In genomic region chr4:125932036-125932756, GRCm38 (mm10) we compare ENCODE assay signal across 16 mouse cellular contexts.
DNase-seq lines count a peak whose midpoint lies in the region; ATAC-seq and TF ChIP-seq lines count a peak whose summit lies in the region.
"Had no signal": no experiment of that assay in that cellular context is flagged by ENCODE, and none has a peak within 500 bp of the region (broad histone marks: within the 10 kb centered on the region; RNA-seq: fewer than 3 reads in every experiment).

No protein-coding gene starts in this region.

- no peak overlapping the region for H3K4me3 ChIP-seq in hindbrain, embryonic 12.5 days
- no peak overlapping the region for H3K4me3 ChIP-seq in neural tube, embryonic 12.5 days
- H3K4me3 ChIP-seq in lung, adult 2 months (replicated peaks; ENCODE audit: extremely low read depth, low read depth, low read length): no peak overlapping the region
- H3K4me3 ChIP-seq: limb, embryonic 15.5 days had no signal

- H3K4me2 ChIP-seq in hindbrain, embryonic 12.5 days (replicated peaks): 0 out of 2 replicates have a peak overlapping the region, but pooled peaks have one; percentile 6
- peak overlapping the region; percentile 33 for H3K4me2 ChIP-seq in neural tube, embryonic 12.5 days (replicated peaks)
- H3K4me2 ChIP-seq: limb, embryonic 15.5 days had no signal

- no peaks in the 10 kb centered on the region for H3K36me3 ChIP-seq in hindbrain, embryonic 12.5 days
- H3K36me3 ChIP-seq in neural tube, embryonic 12.5 days: no peaks in the 10 kb centered on the region
- H3K36me3 ChIP-seq: limb, embryonic 15.5 days had no signal

- no peak for TF ChIP-seq POLR2A in brain, embryonic 14.5 days (IDR thresholded peaks at IDR 0.05; ENCODE audit: borderline replicate concordance, extremely low read depth, insufficient read depth, insufficient read length, poor library complexity, severe bottlenecking)
- TF ChIP-seq POLR2A in lung, adult 2 months (IDR thresholded peaks at IDR 0.05; ENCODE audit: borderline replicate concordance, extremely low read depth, low read depth, low read length): no peak

- peaks cover 53% of the 10 kb centered on the region for H3K4me1 ChIP-seq in hindbrain, embryonic 12.5 days
- peaks cover 48% of the 10 kb centered on the region for H3K4me1 ChIP-seq in neural tube, embryonic 12.5 days
- no peaks in the 10 kb centered on the region for H3K4me1 ChIP-seq in lung, adult 2 months (ENCODE audit: control insufficient read depth, insufficient read depth, low read length)

- peak overlapping the region; percentile 89 for H3K27ac ChIP-seq in hindbrain, embryonic 12.5 days
- H3K27ac ChIP-seq in neural tube, embryonic 12.5 days: peak overlapping the region; percentile 22; the same call in 1 of the 2 replicates
- H3K27ac ChIP-seq: limb, embryonic 15.5 days; stomach, postnatal 0 days had no signal

- 32% methylated on average over 22 of the region's 22 CpGs for WGBS in hindbrain, embryonic 12.5 days
- 57% methylated on average over 22 of the region's 22 CpGs for WGBS in neural tube, embryonic 12.5 days
- WGBS in lung, adult 2 months: 71% methylated on average over 22 of the region's 22 CpGs

- no peaks in the 10 kb centered on the region for H3K9me3 ChIP-seq in hindbrain, embryonic 12.5 days (replicated peaks)
- no peaks in the 10 kb centered on the region for H3K9me3 ChIP-seq in neural tube, embryonic 12.5 days
- H3K9me3 ChIP-seq: limb, embryonic 15.5 days had no signal

- H3K27me3 ChIP-seq in hindbrain, embryonic 12.5 days: 0 out of 2 replicates have a peak, but pooled peaks cover 7% of the 10 kb centered on the region
- no peaks in the 10 kb centered on the region for H3K27me3 ChIP-seq in neural tube, embryonic 12.5 days (replicated peaks)

- TF ChIP-seq CTCF in brain, embryonic 14.5 days (IDR thresholded peaks at IDR 0.05; ENCODE audit: borderline replicate concordance, extremely low read depth, insufficient read depth, insufficient read length): no peak
- no peak for TF ChIP-seq CTCF in lung, adult 2 months (IDR thresholded peaks at IDR 0.05; ENCODE audit: insufficient read depth, low read length)

- peak; percentile 51 for ATAC-seq in hindbrain, embryonic 12.5 days (ENCODE audit: low FRiP score)
- ATAC-seq in neural tube, embryonic 12.5 days (ENCODE audit: low FRiP score, low read depth): peak; percentile 35; the same call in 1 of the 2 replicates
- ATAC-seq: intestine, postnatal 0 days; lung, postnatal 0 days; Patski had no signal

- no peak overlapping the region for H3K9ac ChIP-seq in hindbrain, embryonic 12.5 days
- H3K9ac ChIP-seq in neural tube, embryonic 12.5 days: no peak overlapping the region
- H3K9ac ChIP-seq: limb, embryonic 15.5 days had no signal

- peak; percentile 20 for DNase-seq in embryo, embryonic 10.5 days (ENCODE audit: low spot score)
- DNase-seq in embryo, embryonic 11 days: no peak
- DNase-seq in brain, embryonic 14.5 days (ENCODE audit: low read depth): peak; percentile 89
- no peak for DNase-seq in thymus, postnatal 4 days
- DNase-seq in testis, postnatal 14 days (ENCODE audit: low spot score): no peak
- no peak for DNase-seq in lung, adult 2 months
- DNase-seq: adrenal gland, postnatal 25 days; cerebellum, adult 8-10 months; right cerebral cortex, postnatal 4 days had no signal

Comparison
In these comparisons a context has a peak if more than half of its experiments do, and no peak if none do; other contexts are left out.
1. DNase-seq: peak in embryo, embryonic 10.5 days (single experiment) and brain, embryonic 14.5 days (single experiment); none in embryo, embryonic 11 days (single experiment), thymus, postnatal 4 days (single experiment), testis, postnatal 14 days (single experiment) and lung, adult 2 months (single experiment).